Mouse (Mus musculus): ENCODE measurements around the gene Zhx3. TPM values are rescaled to one million over a fixed set of nuclear protein-coding genes. Genes with fewer than 3 reads are reported as not detected.

Zhx3 gene
- total and polyA plus RNA-seq, 2 experiments = 12.3 to 33.5 TPM

DNA sequence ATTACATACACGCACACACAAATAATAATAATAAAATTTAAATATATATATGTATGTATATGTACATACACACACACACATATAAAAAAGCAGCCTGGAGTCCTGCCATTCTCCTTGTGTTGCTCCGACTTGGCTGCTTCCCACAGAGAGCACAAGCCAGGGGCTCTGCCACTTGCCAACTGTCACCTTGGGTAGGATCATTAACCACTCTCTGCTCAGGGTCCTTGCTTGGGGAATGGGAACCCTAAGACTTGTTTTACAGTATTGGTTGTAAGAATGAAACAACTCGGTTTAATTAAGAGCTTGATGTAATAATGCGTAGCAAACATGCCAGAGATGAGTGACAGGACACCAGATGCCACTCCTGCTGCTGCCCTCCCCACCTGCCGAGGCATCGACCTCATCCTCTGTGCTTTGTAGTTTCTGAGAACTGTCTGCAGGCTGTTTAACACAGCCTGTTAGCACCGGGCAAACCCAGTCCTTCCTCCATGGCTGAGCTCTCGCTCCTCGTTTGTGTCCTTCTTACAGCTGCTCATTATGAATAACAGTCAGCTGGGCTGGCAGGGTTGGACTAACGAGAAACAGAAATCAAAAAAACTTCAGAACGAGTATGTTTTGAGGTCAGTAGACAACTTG lies 132.2 kb downstream of the Zhx3 start:
- no peak overlapping the region for H3K4me3 ChIP-seq (ENCODE audit: insufficient read depth, low read depth, low read length)
- no peaks in the 10 kb centered on the region for H3K36me3 ChIP-seq (ENCODE audit: control insufficient read depth, insufficient read depth, low read length)
- TF ChIP-seq CTCF (IDR thresholded peaks at IDR 0.05; ENCODE audit: low read depth, low read length) (no peak), POLR2A (IDR thresholded peaks at IDR 0.05; ENCODE audit: extremely low read depth, insufficient read depth, low read length) (no peak)
- no peak overlapping the region for H3K9ac ChIP-seq (ENCODE audit: low read depth, low read length)
- 17% methylated on average over 11 of the region's 11 CpGs for WGBS
- DNase-seq (ENCODE audit: extremely low read depth, low read depth, low spot score) = no peak
- H3K27me3 ChIP-seq (ENCODE audit: control insufficient read depth, insufficient read depth, low read length) = no peaks in the 10 kb centered on the region
- H3K4me1 ChIP-seq (ENCODE audit: control insufficient read depth, insufficient read depth, low read length) = peaks cover 56% of the 10 kb centered on the region
- H3K27ac ChIP-seq (replicated peaks; ENCODE audit: insufficient read depth, low read depth, low read length) = peak overlapping the region; percentile 87
- peaks cover 49% of the 10 kb centered on the region for H3K79me2 ChIP-seq (ENCODE audit: control insufficient read depth, insufficient read depth, low read length)

DNA sequence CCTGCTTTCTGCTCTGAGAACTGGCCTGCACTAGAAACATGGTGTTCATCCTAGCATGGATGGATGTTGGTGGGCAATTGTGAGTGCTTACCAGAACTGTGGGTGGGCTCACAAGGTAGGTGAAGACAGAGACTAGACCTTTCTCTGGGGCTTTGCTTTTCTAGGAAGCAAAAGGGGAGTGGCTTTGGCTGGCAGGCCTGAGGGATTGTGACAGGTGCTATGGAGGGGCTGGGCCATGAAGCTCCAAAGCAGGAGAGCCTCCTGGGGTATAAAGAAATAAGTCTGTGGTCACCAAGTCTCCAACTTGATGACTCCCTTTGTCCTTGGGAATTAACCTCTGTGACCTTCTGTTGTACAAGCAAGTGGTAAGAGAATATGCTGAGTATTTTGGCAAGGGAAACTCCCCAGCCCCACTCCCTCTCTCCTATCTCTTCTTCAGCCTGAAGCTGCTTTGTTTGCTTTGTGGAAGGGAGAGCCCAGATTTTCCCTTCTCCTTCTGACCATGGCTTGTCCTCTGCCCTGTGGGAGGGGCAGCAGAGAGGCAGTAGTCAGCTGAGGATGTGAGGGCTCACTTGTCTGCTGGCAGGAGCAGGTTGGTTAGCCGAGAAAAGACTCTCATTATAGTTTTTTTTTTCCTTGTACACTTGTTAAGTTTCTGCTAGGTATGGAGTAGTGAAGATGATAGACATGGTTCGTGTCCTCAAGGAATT lies 133.0 kb downstream of the Zhx3 start:
- Histone ChIP-seq H3K27ac (replicated peaks; ENCODE audit: insufficient read depth, low read depth, low read length) (peak overlapping the region; percentile 89), H3K4me1 (ENCODE audit: control insufficient read depth, insufficient read depth, low read length) (peaks cover 56% of the 10 kb centered on the region)
- WGBS = 14% methylated on average over 2 of the region's 2 CpGs

DNA sequence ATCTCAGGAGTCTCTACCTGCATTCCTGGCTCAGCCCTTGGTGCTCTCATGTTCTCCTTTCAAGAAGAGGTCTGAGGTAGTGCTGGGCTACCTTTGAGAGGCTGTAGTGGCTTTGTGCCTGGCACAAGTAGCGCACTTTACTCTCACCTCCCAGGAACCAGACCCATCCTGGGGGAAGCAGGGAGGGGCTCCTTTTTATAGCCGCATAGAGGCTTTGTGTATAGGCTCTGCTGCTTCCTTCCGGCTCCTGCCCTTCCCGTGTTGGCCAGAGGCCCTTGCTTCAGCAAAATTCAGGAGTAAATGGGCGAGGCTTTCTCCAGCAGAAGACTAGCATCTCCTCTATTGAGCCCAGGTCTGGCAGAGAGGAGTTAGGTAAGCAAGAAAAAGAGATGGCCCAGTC lies 134.4 kb downstream of the Zhx3 start:
- Histone ChIP-seq H3K36me3 (ENCODE audit: control insufficient read depth, insufficient read depth, low read length) (no peaks in the 10 kb centered on the region), H3K9ac (ENCODE audit: low read depth, low read length) (no peak overlapping the region), H3K27ac (replicated peaks; ENCODE audit: insufficient read depth, low read depth, low read length) (peak overlapping the region; percentile 37), H3K4me1 (ENCODE audit: control insufficient read depth, insufficient read depth, low read length) (peaks cover 60% of the 10 kb centered on the region), H3K4me3 (ENCODE audit: insufficient read depth, low read depth, low read length) (no peak overlapping the region), H3K27me3 (ENCODE audit: control insufficient read depth, insufficient read depth, low read length) (no peaks in the 10 kb centered on the region), H3K79me2 (ENCODE audit: control insufficient read depth, insufficient read depth, low read length) (peaks cover 58% of the 10 kb centered on the region)
- TF ChIP-seq POLR2A (IDR thresholded peaks at IDR 0.05; ENCODE audit: extremely low read depth, insufficient read depth, low read length) (no peak), CTCF (IDR thresholded peaks at IDR 0.05; ENCODE audit: low read depth, low read length) (no peak)
- DNase-seq (ENCODE audit: extremely low read depth, low read depth, low spot score) = no peak
- 79% methylated on average over 5 of the region's 5 CpGs for WGBS

More for the DNA sequence above, 133.0 kb downstream of the Zhx3 start:
- peak; percentile 85 for DNase-seq (ENCODE audit: extremely low read depth, low read depth, low spot score)
- Histone ChIP-seq H3K27me3 (ENCODE audit: control insufficient read depth, insufficient read depth, low read length) (no peaks in the 10 kb centered on the region), H3K36me3 (ENCODE audit: control insufficient read depth, insufficient read depth, low read length) (no peaks in the 10 kb centered on the region), H3K9ac (ENCODE audit: low read depth, low read length) (peak overlapping the region; percentile 56), H3K4me3 (ENCODE audit: insufficient read depth, low read depth, low read length) (no peak overlapping the region), H3K79me2 (ENCODE audit: control insufficient read depth, insufficient read depth, low read length) (peaks cover 49% of the 10 kb centered on the region)
- no peak for TF ChIP-seq CTCF (IDR thresholded peaks at IDR 0.05; ENCODE audit: low read depth, low read length)
- no peak for TF ChIP-seq POLR2A (IDR thresholded peaks at IDR 0.05; ENCODE audit: extremely low read depth, insufficient read depth, low read length)

DNA sequence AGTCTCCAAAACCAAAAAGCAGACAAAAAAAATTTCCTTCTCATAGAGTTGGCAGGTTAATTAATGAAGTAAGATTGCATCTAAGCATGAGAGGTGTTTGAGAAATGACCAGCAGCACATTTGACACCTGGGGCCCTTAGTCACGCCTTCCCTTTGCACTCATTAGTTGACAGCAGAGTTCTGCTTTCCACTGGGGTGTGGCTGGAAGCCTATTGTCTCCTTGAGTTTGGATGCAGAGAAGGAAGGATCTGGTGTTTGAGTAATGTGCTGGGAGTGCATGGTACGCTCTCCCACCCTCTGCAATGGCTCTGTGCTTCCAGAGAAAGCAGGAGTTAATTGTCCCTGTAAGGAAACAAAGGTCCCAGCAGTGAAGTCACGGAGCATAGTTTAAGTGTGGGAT lies 136.3 kb downstream of the Zhx3 start:
- Histone ChIP-seq H3K27me3 (ENCODE audit: control insufficient read depth, insufficient read depth, low read length) (no peaks in the 10 kb centered on the region), H3K4me1 (ENCODE audit: control insufficient read depth, insufficient read depth, low read length) (peaks cover 57% of the 10 kb centered on the region), H3K4me3 (ENCODE audit: insufficient read depth, low read depth, low read length) (no peak overlapping the region), H3K27ac (replicated peaks; ENCODE audit: insufficient read depth, low read depth, low read length) (no peak overlapping the region), H3K36me3 (ENCODE audit: control insufficient read depth, insufficient read depth, low read length) (no peaks in the 10 kb centered on the region), H3K79me2 (ENCODE audit: control insufficient read depth, insufficient read depth, low read length) (peaks cover 61% of the 10 kb centered on the region), H3K9ac (ENCODE audit: low read depth, low read length) (no peak overlapping the region)
- over 99% methylated on average over 3 of the region's 3 CpGs for WGBS
- DNase-seq (ENCODE audit: extremely low read depth, low read depth, low spot score) = no peak
- no peak for TF ChIP-seq POLR2A (IDR thresholded peaks at IDR 0.05; ENCODE audit: extremely low read depth, insufficient read depth, low read length)
- no peak for TF ChIP-seq CTCF (IDR thresholded peaks at IDR 0.05; ENCODE audit: low read depth, low read length)

DNA sequence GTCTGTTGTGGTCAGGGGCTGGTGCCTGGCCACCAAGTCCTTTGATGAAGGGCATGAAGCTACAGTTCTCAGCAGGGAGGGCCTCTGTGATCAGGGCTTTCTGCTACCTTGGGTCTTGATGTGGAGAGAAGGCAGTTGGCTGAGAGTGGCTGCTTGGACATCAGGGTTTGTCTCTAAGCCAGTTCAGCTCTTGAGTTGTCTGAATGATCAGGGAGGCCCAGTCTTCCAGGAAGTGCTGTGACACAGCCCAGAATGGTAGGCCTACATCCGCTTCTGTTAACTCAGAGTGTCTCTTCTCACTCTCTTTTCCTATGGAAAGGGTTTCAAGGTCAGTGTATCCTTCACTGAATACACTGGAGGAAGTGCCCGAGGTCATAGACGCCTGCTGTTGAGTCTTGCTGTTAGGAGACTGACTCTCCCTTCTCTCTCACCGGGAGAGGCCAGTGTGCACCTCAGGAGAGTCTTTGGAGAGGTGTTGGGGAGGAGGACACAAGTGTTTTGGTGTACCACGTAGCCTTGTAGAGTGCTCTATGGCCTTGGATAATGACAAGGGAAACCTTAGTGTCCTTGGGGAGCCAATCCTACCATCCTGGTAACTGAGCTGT lies 137.0 kb downstream of the Zhx3 start:
- H3K36me3 ChIP-seq (ENCODE audit: control insufficient read depth, insufficient read depth, low read length) = no peaks in the 10 kb centered on the region
- TF ChIP-seq POLR2A (IDR thresholded peaks at IDR 0.05; ENCODE audit: extremely low read depth, insufficient read depth, low read length) (no peak), CTCF (IDR thresholded peaks at IDR 0.05; ENCODE audit: low read depth, low read length) (no peak)
- peaks cover 59% of the 10 kb centered on the region for H3K79me2 ChIP-seq (ENCODE audit: control insufficient read depth, insufficient read depth, low read length)
- peaks cover 51% of the 10 kb centered on the region for H3K4me1 ChIP-seq (ENCODE audit: control insufficient read depth, insufficient read depth, low read length)
- H3K4me3 ChIP-seq (ENCODE audit: insufficient read depth, low read depth, low read length) = no peak overlapping the region
- H3K27me3 ChIP-seq (ENCODE audit: control insufficient read depth, insufficient read depth, low read length) = no peaks in the 10 kb centered on the region
- peak overlapping the region; percentile 26 for H3K27ac ChIP-seq (replicated peaks; ENCODE audit: insufficient read depth, low read depth, low read length)
- no peak overlapping the region for H3K9ac ChIP-seq (ENCODE audit: low read depth, low read length)
- 74% methylated on average over 5 of the region's 5 CpGs for WGBS
- DNase-seq (ENCODE audit: extremely low read depth, low read depth, low spot score) = no peak

All from liver, adult 2 months (tissue).